Mouse (Mus musculus) intestine, embryonic 16.5 days (tissue): ENCODE measurements around the gene Acvr1c. TPM values are rescaled to one million over a fixed set of nuclear protein-coding genes. Genes with fewer than 3 reads are reported as not detected.

Source experiments
- polyA plus RNA-seq: library from polyadenylated mRNA; unstranded; fragments of >200 nt; fragmentation: Nextera tagmentation; extraction: Ambion mirVana; gene quantifications from 2 replicates; pipeline ENCODE4 v1.2.1, GENCODE M21; 2015

Gene Acvr1c
- polyA plus RNA-seq, 1 experiment from 2014 or later, result 3.8 TPM

Other genes starting within 250 kb of the Acvr1c start
- gene Cytip, start 162.4 kb downstream of the Acvr1c start, polyA plus RNA-seq, result 1.1 and 1.8 TPM in 2 replicates
- gene Gm17409, start 112.2 kb upstream of the Acvr1c start, polyA plus RNA-seq, result 0.13 TPM in 1 of 2 replicates, not detected in the other
- 4.6 and 5.3 TPM in 2 replicates for gene Acvr1, start 209.3 kb upstream of the Acvr1c start, polyA plus RNA-seq
- gene Upp2, start 209.4 kb upstream of the Acvr1c start, polyA plus RNA-seq, result 5.4 and 5.7 TPM in 2 replicates